Mouse (Mus musculus): Measurements from ENCODE around the gene Pan2. TPM values are rescaled to one million over a fixed set of nuclear protein-coding genes. Genes with fewer than 3 reads are reported as not detected.
"Not testable (repeated sequence)": the region's sequence is repeated elsewhere in the genome, so short reads cannot be mapped to it uniquely, and the experiment has no call there.

Pan2 gene
- 20.8 and 22.3 TPM in 2 replicates for polyA plus RNA-seq (2015; fragmentation: Nextera tagmentation; extraction: Ambion mirVana)

DNA sequence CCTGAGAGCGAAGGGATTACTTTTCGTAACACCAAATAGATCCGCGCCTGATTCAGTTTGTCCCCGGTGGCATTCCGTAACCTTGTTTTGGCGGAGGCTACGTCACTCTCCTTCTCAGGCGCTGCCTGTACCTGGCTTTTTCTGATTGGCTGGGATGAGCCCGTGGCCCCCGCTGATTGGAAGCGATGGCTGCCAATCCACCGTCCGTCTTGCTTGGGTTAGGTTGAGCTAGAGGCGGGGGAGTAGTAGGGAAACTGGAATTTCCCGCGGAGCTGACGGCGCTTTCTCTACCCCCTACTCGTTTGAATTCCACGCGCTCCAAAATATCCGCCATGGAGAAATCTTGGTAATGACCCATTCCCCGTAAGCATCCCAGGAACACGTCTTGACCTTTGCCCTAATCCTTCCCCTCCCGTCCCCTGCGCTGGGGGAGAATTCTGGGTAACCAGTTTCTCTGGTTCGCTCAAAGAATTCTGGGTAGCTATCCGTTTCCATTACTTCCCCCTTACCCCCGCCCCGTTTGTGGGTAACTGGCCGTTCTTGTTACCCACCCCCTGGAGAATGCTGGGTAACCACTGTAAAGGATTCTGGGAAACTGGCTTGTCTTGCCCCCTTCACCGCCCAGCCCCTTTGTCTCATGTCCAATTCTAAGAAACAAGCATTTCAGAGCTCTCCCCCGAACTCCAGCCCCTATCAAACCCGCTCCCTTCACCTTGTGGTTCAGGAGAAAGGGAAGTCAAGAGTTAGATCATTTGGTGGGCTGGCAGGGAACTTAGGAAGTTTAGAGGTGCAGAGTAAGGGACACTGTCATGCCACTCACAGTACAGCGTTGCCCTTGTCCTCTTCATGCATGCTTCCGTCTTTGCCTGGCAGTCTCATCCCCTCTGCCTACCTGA lies at the start of gene Pan2:
Pan2 (plus strand) TSS at position 210 of the 896 bp plus-strand sequence.
- Histone ChIP-seq H3K9ac (ENCODE audit: low read depth, low read length) (peak within 1 kb of the TSS; percentile 71), H3K27me3 (ENCODE audit: control insufficient read depth, insufficient read depth, low read depth, low read length) (no peaks in the 10 kb centered on the region), H3K9me3 (replicated peaks; ENCODE audit: control insufficient read depth, low read length, poor library complexity, severe bottlenecking) (no peaks in the 10 kb centered on the region), H3K27ac (ENCODE audit: low read length) (peak within 1 kb of the TSS; percentile 93), H3K4me1 (ENCODE audit: control insufficient read depth, insufficient read depth, low read length) (peaks cover 13% of the 10 kb centered on the region), H3K4me2 (ENCODE audit: low read length) (peak within 1 kb of the TSS; percentile 71), H3K36me3 (ENCODE audit: control insufficient read depth, insufficient read depth, low read length) (0 out of 2 replicates have a peak, but pooled peaks cover 3% of the 10 kb centered on the region), H3K4me3 (ENCODE audit: low read depth, low read length) (peak within 1 kb of the TSS; percentile 53)
- 2% methylated on average over 37 of the region's 37 CpGs for WGBS
- ATAC-seq, result peak; percentile 99

DNA sequence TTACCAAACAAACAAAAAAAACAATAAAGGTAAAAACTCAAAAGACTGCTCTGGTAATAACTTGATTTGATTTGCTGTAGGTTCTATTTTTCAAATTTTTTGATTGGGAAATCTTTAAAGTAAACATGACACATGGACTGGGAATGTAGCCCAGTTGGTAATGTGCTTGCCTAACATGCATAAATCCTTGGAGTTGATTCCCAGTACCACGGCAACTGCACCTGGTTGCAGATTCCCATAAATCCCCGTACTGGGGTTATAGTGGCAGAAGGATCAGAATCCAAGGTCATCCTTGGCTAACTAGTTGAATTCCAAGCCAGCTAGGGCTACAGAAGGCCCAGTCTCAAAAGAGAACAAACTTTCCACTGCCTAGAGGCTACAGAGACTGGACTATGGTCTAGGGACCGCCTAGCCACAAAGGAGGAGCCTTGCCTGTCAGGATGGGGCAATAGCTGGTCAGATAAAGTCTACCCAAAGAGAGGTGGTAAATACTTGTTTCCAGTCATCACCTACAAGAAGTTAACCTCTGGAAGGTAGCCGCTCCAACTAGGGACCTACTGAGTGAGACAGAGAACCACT lies 49.4 kb upstream of the Pan2 start, which contains the start of gene Apon:
Apon (plus strand) TSS at position 420 of the 579 bp plus-strand sequence.
- Histone ChIP-seq H3K4me3 (ENCODE audit: low read depth, low read length) (no peak within 1 kb of the TSS), H3K27ac (ENCODE audit: low read length) (no peak within 1 kb of the TSS), H3K4me1 (ENCODE audit: control insufficient read depth, insufficient read depth, low read length) (no peaks in the 10 kb centered on the region), H3K9ac (ENCODE audit: low read depth, low read length) (no peak within 1 kb of the TSS), H3K4me2 (ENCODE audit: low read length) (no peak within 1 kb of the TSS), H3K27me3 (ENCODE audit: control insufficient read depth, insufficient read depth, low read depth, low read length) (no peaks in the 10 kb centered on the region), H3K9me3 (replicated peaks; ENCODE audit: control insufficient read depth, low read length, poor library complexity, severe bottlenecking) (no peaks in the 10 kb centered on the region), H3K36me3 (ENCODE audit: control insufficient read depth, insufficient read depth, low read length) (peaks cover 13% of the 10 kb centered on the region)
- ATAC-seq, result no peak
- 87% methylated on average over 4 of the region's 4 CpGs for WGBS

DNA sequence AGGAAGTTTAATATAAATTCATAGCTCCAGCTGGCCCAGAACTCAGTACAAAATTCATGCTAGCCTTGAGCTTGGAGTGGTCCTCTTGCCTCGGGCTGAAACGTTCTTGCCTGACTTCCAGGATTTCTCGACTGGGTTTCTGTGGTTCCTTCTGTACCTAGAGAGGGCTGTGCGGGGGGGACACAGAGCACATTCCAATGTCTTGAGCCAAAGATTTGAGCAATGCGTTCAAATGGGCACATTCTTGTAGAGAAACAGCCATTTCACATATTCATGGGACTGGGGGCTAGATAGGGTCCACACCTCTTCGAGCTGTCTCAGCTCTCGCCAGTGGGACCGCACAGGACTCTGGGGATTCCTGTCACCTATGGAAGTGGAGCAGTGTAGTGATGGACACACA lies 47.2 kb upstream of the Pan2 start:
- no peak overlapping the region for H3K4me2 ChIP-seq (ENCODE audit: low read length)
- no peak for ATAC-seq
- no peak overlapping the region for H3K4me3 ChIP-seq (ENCODE audit: low read depth, low read length)
- no peaks in the 10 kb centered on the region for H3K4me1 ChIP-seq (ENCODE audit: control insufficient read depth, insufficient read depth, low read length)
- no peak overlapping the region for H3K27ac ChIP-seq (ENCODE audit: low read length)
- no peaks in the 10 kb centered on the region for H3K27me3 ChIP-seq (ENCODE audit: control insufficient read depth, insufficient read depth, low read depth, low read length)
- 91% methylated on average over 8 of the region's 8 CpGs for WGBS
- no peaks in the 10 kb centered on the region for H3K36me3 ChIP-seq (ENCODE audit: control insufficient read depth, insufficient read depth, low read length)
- H3K9ac ChIP-seq (ENCODE audit: low read depth, low read length), result no peak overlapping the region
- H3K9me3 ChIP-seq (replicated peaks; ENCODE audit: control insufficient read depth, low read length, poor library complexity, severe bottlenecking), result no peaks in the 10 kb centered on the region

DNA sequence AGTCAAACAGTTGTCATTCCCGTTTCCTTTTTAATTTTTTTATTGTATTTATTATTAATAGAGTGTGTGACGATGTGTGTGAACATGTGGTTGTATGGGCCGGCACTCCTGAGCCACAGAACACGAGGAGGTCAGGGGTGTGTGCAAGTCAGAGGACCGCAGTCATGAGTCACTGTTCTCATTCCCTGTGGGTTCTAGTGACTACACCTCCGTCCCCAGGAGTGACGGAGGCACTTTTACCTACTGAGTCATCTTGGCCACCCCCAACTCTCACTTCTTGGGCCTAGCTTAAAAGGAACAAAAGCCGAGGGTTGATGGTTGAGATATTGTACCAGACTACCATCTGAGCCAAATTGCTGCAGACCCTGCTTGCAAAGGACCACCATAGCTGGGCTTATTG lies 46.8 kb upstream of the Pan2 start:
- no peaks in the 10 kb centered on the region for H3K9me3 ChIP-seq (replicated peaks; ENCODE audit: control insufficient read depth, low read length, poor library complexity, severe bottlenecking)
- no peak overlapping the region for H3K4me3 ChIP-seq (ENCODE audit: low read depth, low read length)
- H3K4me1 ChIP-seq (ENCODE audit: control insufficient read depth, insufficient read depth, low read length), result no peaks in the 10 kb centered on the region
- no peak overlapping the region for H3K4me2 ChIP-seq (ENCODE audit: low read length)
- H3K27me3 ChIP-seq (ENCODE audit: control insufficient read depth, insufficient read depth, low read depth, low read length), result no peaks in the 10 kb centered on the region
- H3K36me3 ChIP-seq (ENCODE audit: control insufficient read depth, insufficient read depth, low read length), result no peaks in the 10 kb centered on the region
- H3K9ac ChIP-seq (ENCODE audit: low read depth, low read length), result no peak overlapping the region
- WGBS, result 93% methylated on average over 8 of the region's 8 CpGs
- ATAC-seq, result no peak
- H3K27ac ChIP-seq (ENCODE audit: low read length), result no peak overlapping the region

DNA sequence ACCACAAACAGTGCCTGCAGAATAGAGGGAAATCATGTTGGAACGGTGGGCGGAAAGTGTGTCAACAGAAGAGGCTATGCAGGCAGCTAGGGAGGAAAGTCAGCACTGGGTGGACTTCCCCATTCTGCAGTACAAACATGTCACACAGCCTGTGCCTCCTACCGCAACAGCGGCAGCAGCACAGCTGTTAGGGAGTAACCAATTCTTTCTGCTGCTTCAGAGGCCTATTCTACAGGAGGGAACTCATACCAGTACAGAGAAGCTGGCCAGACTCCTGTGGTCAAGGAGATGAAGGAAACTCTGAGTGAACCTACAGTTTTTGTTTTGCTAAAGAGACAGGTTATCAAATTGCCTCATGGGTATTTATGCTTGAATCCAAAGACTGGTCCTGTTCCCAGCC lies 44.2 kb upstream of the Pan2 start:
- H3K9ac ChIP-seq (ENCODE audit: low read depth, low read length), result no peak overlapping the region
- no peaks in the 10 kb centered on the region for H3K9me3 ChIP-seq (replicated peaks; ENCODE audit: control insufficient read depth, low read length, poor library complexity, severe bottlenecking)
- H3K27me3 ChIP-seq (ENCODE audit: control insufficient read depth, insufficient read depth, low read depth, low read length), result no peaks in the 10 kb centered on the region
- no peaks in the 10 kb centered on the region for H3K4me1 ChIP-seq (ENCODE audit: control insufficient read depth, insufficient read depth, low read length)
- no peak overlapping the region for H3K4me2 ChIP-seq (ENCODE audit: low read length)
- no peak overlapping the region for H3K27ac ChIP-seq (ENCODE audit: low read length)
- WGBS, result 91% methylated on average over 4 of the region's 4 CpGs
- ATAC-seq, result no peak
- H3K4me3 ChIP-seq (ENCODE audit: low read depth, low read length), result no peak overlapping the region
- no peaks in the 10 kb centered on the region for H3K36me3 ChIP-seq (ENCODE audit: control insufficient read depth, insufficient read depth, low read length)

DNA sequence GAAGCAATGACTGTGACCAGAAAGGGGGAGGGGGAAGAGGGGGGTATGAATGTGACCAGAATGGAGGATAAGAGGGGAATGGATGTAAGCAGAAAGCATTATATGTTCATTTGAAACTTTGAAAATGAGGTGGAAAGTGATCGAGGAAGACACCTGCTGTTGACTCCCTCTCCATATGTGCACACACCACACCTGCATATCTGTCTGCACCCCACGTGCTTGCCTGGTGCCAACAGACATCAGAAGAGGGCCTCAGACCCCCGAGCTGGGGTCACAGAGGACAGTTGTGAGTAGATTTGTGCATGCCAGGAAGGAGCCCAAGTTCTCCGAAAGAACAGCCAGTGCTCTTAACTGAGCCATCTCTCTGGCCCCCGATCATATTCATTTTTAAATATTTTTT lies 43.2 kb upstream of the Pan2 start:
- no peak overlapping the region for H3K9ac ChIP-seq (ENCODE audit: low read depth, low read length)
- no peaks in the 10 kb centered on the region for H3K9me3 ChIP-seq (replicated peaks; ENCODE audit: control insufficient read depth, low read length, poor library complexity, severe bottlenecking)
- no peaks in the 10 kb centered on the region for H3K4me1 ChIP-seq (ENCODE audit: control insufficient read depth, insufficient read depth, low read length)
- no peak overlapping the region for H3K27ac ChIP-seq (ENCODE audit: low read length)
- no peaks in the 10 kb centered on the region for H3K36me3 ChIP-seq (ENCODE audit: control insufficient read depth, insufficient read depth, low read length)
- ATAC-seq, result no peak
- H3K4me2 ChIP-seq (ENCODE audit: low read length), result no peak overlapping the region
- 91% methylated on average over 5 of the region's 5 CpGs for WGBS
- H3K27me3 ChIP-seq (ENCODE audit: control insufficient read depth, insufficient read depth, low read depth, low read length), result no peaks in the 10 kb centered on the region
- H3K4me3 ChIP-seq (ENCODE audit: low read depth, low read length), result no peak overlapping the region

DNA sequence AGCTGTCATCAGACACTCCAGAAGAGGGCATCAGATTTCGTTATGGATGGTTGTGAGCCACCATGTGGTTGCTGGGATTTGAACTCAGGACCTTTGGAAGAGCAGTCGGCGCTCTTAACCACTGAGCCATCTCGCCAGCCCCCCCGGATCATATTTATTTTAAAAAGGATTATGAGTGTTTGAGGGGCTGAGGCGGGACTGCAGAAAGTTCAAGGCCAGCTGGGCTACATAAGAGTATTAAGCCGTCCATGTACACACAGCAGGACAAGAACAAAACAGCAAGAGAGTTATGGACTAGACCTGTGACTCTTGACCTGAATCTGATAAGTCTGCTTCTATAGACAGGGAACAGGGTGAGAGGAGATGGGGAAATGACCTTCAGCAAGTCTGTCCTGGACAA lies 42.8 kb upstream of the Pan2 start:
- not testable (repeated sequence) for H3K4me3 ChIP-seq (ENCODE audit: low read depth, low read length); H3K4me2 ChIP-seq (ENCODE audit: low read length); H3K27ac ChIP-seq (ENCODE audit: low read length); H3K27me3 ChIP-seq (ENCODE audit: control insufficient read depth, insufficient read depth, low read depth, low read length); H3K36me3 ChIP-seq (ENCODE audit: control insufficient read depth, insufficient read depth, low read length); H3K4me1 ChIP-seq (ENCODE audit: control insufficient read depth, insufficient read depth, low read length); ATAC-seq; H3K9ac ChIP-seq (ENCODE audit: low read depth, low read length); H3K9me3 ChIP-seq (replicated peaks; ENCODE audit: control insufficient read depth, low read length, poor library complexity, severe bottlenecking)
- 89% methylated on average over 7 of the region's 7 CpGs for WGBS

DNA sequence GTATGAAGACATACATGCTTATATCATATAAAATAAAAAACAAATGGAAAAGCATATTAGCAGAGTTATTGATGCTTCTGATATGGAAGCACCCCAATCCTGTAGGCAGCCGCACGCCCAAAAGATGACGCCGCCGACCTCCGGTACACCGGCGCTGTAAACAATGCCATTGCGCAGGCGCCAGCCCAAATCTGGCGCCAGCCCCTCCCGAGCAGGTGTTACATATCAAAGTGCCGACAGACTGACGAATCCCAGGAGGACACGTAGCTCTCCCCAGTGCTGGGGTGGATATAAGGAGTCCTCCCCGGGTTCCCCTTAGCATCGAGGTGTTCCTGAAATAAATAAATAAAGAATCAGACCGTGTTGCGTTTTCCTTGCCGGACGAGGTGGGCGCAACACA lies 40.8 kb upstream of the Pan2 start:
- Histone ChIP-seq H3K4me1 (ENCODE audit: control insufficient read depth, insufficient read depth, low read length) (no peaks in the 10 kb centered on the region), H3K36me3 (ENCODE audit: control insufficient read depth, insufficient read depth, low read length) (no peaks in the 10 kb centered on the region), H3K4me2 (ENCODE audit: low read length) (no peak overlapping the region), H3K4me3 (ENCODE audit: low read depth, low read length) (no peak overlapping the region), H3K9ac (ENCODE audit: low read depth, low read length) (no peak overlapping the region), H3K9me3 (replicated peaks; ENCODE audit: control insufficient read depth, low read length, poor library complexity, severe bottlenecking) (no peaks in the 10 kb centered on the region), H3K27ac (ENCODE audit: low read length) (no peak overlapping the region), H3K27me3 (ENCODE audit: control insufficient read depth, insufficient read depth, low read depth, low read length) (no peaks in the 10 kb centered on the region)
- no peak for ATAC-seq
- WGBS, result 82% methylated on average over 22 of the region's 22 CpGs
